Mouse (Mus musculus) lung, adult 2 months (tissue): ENCODE data around the gene Foxj3.

Experiments used
- CTCF ChIP-seq: fragments of 200-500 bp; IDR thresholded peaks from 2 replicates; pipeline ENCODE4 v1.5.1; 2011; ENCODE audit warnings: mild to moderate bottlenecking, low read length, control low read depth; ENCODE audit not compliant: insufficient read depth
- POLR2A ChIP-seq: fragments of 200-500 bp; IDR thresholded peaks from 2 replicates; pipeline ENCODE4 v1.6.1; 2011; ENCODE audit warnings: low read depth, mild to moderate bottlenecking, control low read depth, low read length, borderline replicate concordance; ENCODE audit errors: extremely low read depth

DNA sequence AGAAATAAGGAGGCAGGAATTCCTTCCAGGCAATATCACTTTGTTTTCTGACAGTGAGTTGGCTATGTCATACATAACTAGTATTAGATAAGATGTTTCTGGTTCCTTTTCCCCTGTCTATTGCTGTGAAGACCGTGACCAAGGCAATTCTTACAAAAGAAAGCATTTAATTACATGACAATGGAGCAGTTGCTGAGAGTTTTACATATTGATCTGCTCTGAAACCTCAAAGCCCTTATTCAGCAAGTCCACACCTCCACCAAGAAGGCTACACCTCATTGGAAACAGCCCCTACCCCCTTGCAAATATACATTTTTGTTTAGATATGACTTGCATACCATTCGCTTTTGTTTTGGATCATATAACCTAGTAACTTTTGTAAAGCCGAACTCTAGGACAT is 55.7 kb downstream of the Foxj3 start:
- TF ChIP-seq CTCF: no peak
- no peak for TF ChIP-seq POLR2A
